Mouse (Mus musculus): ENCODE results near the gene Gm13691. TPM values are rescaled to one million over a fixed set of nuclear protein-coding genes. Genes with fewer than 3 reads are reported as not detected.
"Not testable (repeated sequence)": the region's sequence is repeated elsewhere in the genome, so short reads cannot be mapped to it uniquely, and the experiment has no call there.

Gene Gm13691
- polyA plus RNA-seq, 1 experiment from 2014 or later, result not detected

- H3K9ac ChIP-seq (ENCODE audit: low read length), result no peak overlapping the region
- ATAC-seq (ENCODE audit: low FRiP score), result no peak
- WGBS, result 79% methylated on average over 2 of the region's 2 CpGs
These were observed 31.6 kb downstream of the Gm13691 start for GRCm38 (mm10) chr2:84021930-84022329.

GRCm38 (mm10) chr2:84022905-84023304, 32.6 kb downstream of the Gm13691 start:
- Histone ChIP-seq H3K4me2 (no peak overlapping the region), H3K9ac (ENCODE audit: low read length) (no peak overlapping the region), H3K9me3 (ENCODE audit: control insufficient read depth, low read length) (no peaks in the 10 kb centered on the region), H3K4me3 (ENCODE audit: low read depth, low read length) (no peak overlapping the region), H3K4me1 (ENCODE audit: control insufficient read depth, insufficient read depth, low read length) (no peaks in the 10 kb centered on the region), H3K27ac (ENCODE audit: low read depth, low read length) (no peak overlapping the region), H3K36me3 (ENCODE audit: control insufficient read depth, insufficient read depth, low read length) (no peaks in the 10 kb centered on the region), H3K27me3 (ENCODE audit: control insufficient read depth, insufficient read depth, low read length) (no peaks in the 10 kb centered on the region)
- no peak for DNase-seq (ENCODE audit: low spot score, missing footprints)
- WGBS, result 100% methylated on average over 2 of the region's 2 CpGs
- no peak for ATAC-seq (ENCODE audit: low FRiP score)

More at GRCm38 (mm10) chr2:84021930-84022329, 31.6 kb downstream of the Gm13691 start:
- Histone ChIP-seq H3K36me3 (ENCODE audit: control insufficient read depth, insufficient read depth, low read length) (no peaks in the 10 kb centered on the region), H3K27ac (ENCODE audit: low read depth, low read length) (no peak overlapping the region), H3K9me3 (ENCODE audit: control insufficient read depth, low read length) (no peaks in the 10 kb centered on the region), H3K27me3 (ENCODE audit: control insufficient read depth, insufficient read depth, low read length) (no peaks in the 10 kb centered on the region), H3K4me2 (no peak overlapping the region), H3K4me3 (ENCODE audit: low read depth, low read length) (no peak overlapping the region), H3K4me1 (ENCODE audit: control insufficient read depth, insufficient read depth, low read length) (no peaks in the 10 kb centered on the region)
- no peak for DNase-seq (ENCODE audit: low spot score, missing footprints)

GRCm38 (mm10) chr2:84023319-84023718, 33.0 kb downstream of the Gm13691 start:
- H3K9ac ChIP-seq (ENCODE audit: low read length), result no peak overlapping the region
- WGBS, result 89% methylated on average over 2 of the region's 2 CpGs
- H3K4me2 ChIP-seq, result no peak overlapping the region
- H3K36me3 ChIP-seq (ENCODE audit: control insufficient read depth, insufficient read depth, low read length), result no peaks in the 10 kb centered on the region
- no peak for DNase-seq (ENCODE audit: low spot score, missing footprints)
- no peak overlapping the region for H3K27ac ChIP-seq (ENCODE audit: low read depth, low read length)
- no peaks in the 10 kb centered on the region for H3K4me1 ChIP-seq (ENCODE audit: control insufficient read depth, insufficient read depth, low read length)
- ATAC-seq (ENCODE audit: low FRiP score), result no peak
- H3K4me3 ChIP-seq (ENCODE audit: low read depth, low read length), result no peak overlapping the region
- H3K9me3 ChIP-seq (ENCODE audit: control insufficient read depth, low read length), result no peaks in the 10 kb centered on the region
- no peaks in the 10 kb centered on the region for H3K27me3 ChIP-seq (ENCODE audit: control insufficient read depth, insufficient read depth, low read length)

GRCm38 (mm10) chr2:84025217-84025616, 34.9 kb downstream of the Gm13691 start:
- ATAC-seq (ENCODE audit: low FRiP score) (no peak), DNase-seq (ENCODE audit: low spot score, missing footprints) (no peak)
- Histone ChIP-seq H3K4me3 (ENCODE audit: low read depth, low read length) (no peak overlapping the region), H3K9me3 (ENCODE audit: control insufficient read depth, low read length) (no peaks in the 10 kb centered on the region), H3K27ac (ENCODE audit: low read depth, low read length) (no peak overlapping the region), H3K9ac (ENCODE audit: low read length) (no peak overlapping the region), H3K27me3 (ENCODE audit: control insufficient read depth, insufficient read depth, low read length) (no peaks in the 10 kb centered on the region), H3K36me3 (ENCODE audit: control insufficient read depth, insufficient read depth, low read length) (no peaks in the 10 kb centered on the region), H3K4me2 (no peak overlapping the region), H3K4me1 (ENCODE audit: control insufficient read depth, insufficient read depth, low read length) (no peaks in the 10 kb centered on the region)
- WGBS, result 42% methylated on average over 4 of the region's 4 CpGs

- H3K9ac ChIP-seq (ENCODE audit: low read length), result no peak overlapping the region
- H3K4me3 ChIP-seq (ENCODE audit: low read depth, low read length), result no peak overlapping the region
- DNase-seq (ENCODE audit: low spot score, missing footprints) (no peak), ATAC-seq (ENCODE audit: low FRiP score) (no peak)
- no peaks in the 10 kb centered on the region for H3K36me3 ChIP-seq (ENCODE audit: control insufficient read depth, insufficient read depth, low read length)
- no peak overlapping the region for H3K27ac ChIP-seq (ENCODE audit: low read depth, low read length)
- WGBS, result 86% methylated on average over 2 of the region's 2 CpGs
- H3K4me1 ChIP-seq (ENCODE audit: control insufficient read depth, insufficient read depth, low read length), result no peaks in the 10 kb centered on the region
- no peaks in the 10 kb centered on the region for H3K9me3 ChIP-seq (ENCODE audit: control insufficient read depth, low read length)
- H3K4me2 ChIP-seq, result no peak overlapping the region
- no peaks in the 10 kb centered on the region for H3K27me3 ChIP-seq (ENCODE audit: control insufficient read depth, insufficient read depth, low read length)
These were observed 42.2 kb downstream of the Gm13691 start for GRCm38 (mm10) chr2:84032505-84032904.

GRCm38 (mm10) chr2:84035997-84036396, 45.6 kb downstream of the Gm13691 start:
- Histone ChIP-seq H3K36me3 (ENCODE audit: control insufficient read depth, insufficient read depth, low read length) (no peaks in the 10 kb centered on the region), H3K4me2 (no peak overlapping the region), H3K9me3 (ENCODE audit: control insufficient read depth, low read length) (no peaks in the 10 kb centered on the region), H3K27ac (ENCODE audit: low read depth, low read length) (no peak overlapping the region), H3K9ac (ENCODE audit: low read length) (no peak overlapping the region), H3K4me3 (ENCODE audit: low read depth, low read length) (no peak overlapping the region), H3K27me3 (ENCODE audit: control insufficient read depth, insufficient read depth, low read length) (no peaks in the 10 kb centered on the region), H3K4me1 (ENCODE audit: control insufficient read depth, insufficient read depth, low read length) (no peaks in the 10 kb centered on the region)
- 91% methylated on average over 4 of the region's 4 CpGs for WGBS
- ATAC-seq (ENCODE audit: low FRiP score) (no peak), DNase-seq (ENCODE audit: low spot score, missing footprints) (no peak)

- Histone ChIP-seq H3K4me2 (no peak overlapping the region), H3K36me3 (ENCODE audit: control insufficient read depth, insufficient read depth, low read length) (no peaks in the 10 kb centered on the region), H3K9ac (ENCODE audit: low read length) (no peak overlapping the region), H3K4me1 (ENCODE audit: control insufficient read depth, insufficient read depth, low read length) (no peaks in the 10 kb centered on the region), H3K4me3 (ENCODE audit: low read depth, low read length) (no peak overlapping the region), H3K9me3 (ENCODE audit: control insufficient read depth, low read length) (no peaks in the 10 kb centered on the region), H3K27ac (ENCODE audit: low read depth, low read length) (no peak overlapping the region), H3K27me3 (ENCODE audit: control insufficient read depth, insufficient read depth, low read length) (no peaks in the 10 kb centered on the region)
- 41% methylated on average over 4 of the region's 4 CpGs for WGBS
- DNase-seq (ENCODE audit: low spot score, missing footprints), result no peak
- ATAC-seq (ENCODE audit: low FRiP score), result no peak
These were observed 47.0 kb downstream of the Gm13691 start for GRCm38 (mm10) chr2:84037304-84037703.

GRCm38 (mm10) chr2:84037943-84038342, 47.6 kb downstream of the Gm13691 start:
- H3K4me3 ChIP-seq (ENCODE audit: low read depth, low read length); DNase-seq (ENCODE audit: low spot score, missing footprints); H3K4me1 ChIP-seq (ENCODE audit: control insufficient read depth, insufficient read depth, low read length); H3K9me3 ChIP-seq (ENCODE audit: control insufficient read depth, low read length); H3K36me3 ChIP-seq (ENCODE audit: control insufficient read depth, insufficient read depth, low read length); H3K9ac ChIP-seq (ENCODE audit: low read length); H3K27me3 ChIP-seq (ENCODE audit: control insufficient read depth, insufficient read depth, low read length); H3K27ac ChIP-seq (ENCODE audit: low read depth, low read length); H3K4me2 ChIP-seq; ATAC-seq (ENCODE audit: low FRiP score): not testable (repeated sequence)
- 86% methylated on average over 1 of the region's 1 CpGs for WGBS

GRCm38 (mm10) chr2:84039277-84039676, 48.9 kb downstream of the Gm13691 start:
- Histone ChIP-seq H3K9me3 (ENCODE audit: control insufficient read depth, low read length) (no peaks in the 10 kb centered on the region), H3K27ac (ENCODE audit: low read depth, low read length) (no peak overlapping the region), H3K9ac (ENCODE audit: low read length) (no peak overlapping the region), H3K4me2 (no peak overlapping the region), H3K4me1 (ENCODE audit: control insufficient read depth, insufficient read depth, low read length) (no peaks in the 10 kb centered on the region), H3K27me3 (ENCODE audit: control insufficient read depth, insufficient read depth, low read length) (no peaks in the 10 kb centered on the region), H3K4me3 (ENCODE audit: low read depth, low read length) (no peak overlapping the region), H3K36me3 (ENCODE audit: control insufficient read depth, insufficient read depth, low read length) (no peaks in the 10 kb centered on the region)
- no peak for ATAC-seq (ENCODE audit: low FRiP score)
- DNase-seq (ENCODE audit: low spot score, missing footprints), result no peak
- 72% methylated on average over 6 of the region's 6 CpGs for WGBS
